ENCODE assay signal across 9 mouse cellular contexts in the genomic region with DNA sequence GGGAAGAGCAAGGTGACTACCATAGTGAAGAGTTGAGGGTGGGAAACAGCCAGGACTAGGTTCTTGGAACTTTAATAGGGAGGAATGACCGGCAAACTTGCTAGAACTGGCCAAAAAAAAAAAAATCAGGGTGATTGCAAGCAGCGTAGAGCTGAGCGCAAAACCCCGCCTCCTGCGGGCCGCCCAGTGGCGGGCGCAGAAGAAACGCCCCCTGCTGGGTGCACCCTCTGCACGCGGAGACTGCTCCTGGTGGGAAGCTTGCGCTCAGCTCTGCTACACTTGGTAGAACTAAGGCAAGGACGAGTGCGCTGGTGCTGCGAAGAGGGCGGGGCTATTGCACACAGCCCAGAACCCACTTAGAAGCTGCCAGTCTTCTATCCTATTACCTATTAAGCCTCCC. TPM values are rescaled to one million over a fixed set of nuclear protein-coding genes. Genes with fewer than 3 reads are reported as not detected.
A peak's percentile ranks its signal among the peaks of the same experiment; 100 is the strongest.
DNase-seq lines count a peak whose midpoint lies in the region; ATAC-seq and TF ChIP-seq lines count a peak whose summit lies in the region.
"Had no signal": no experiment of that assay in that cellular context is flagged by ENCODE, and none has a peak within 500 bp of the region (broad histone marks: within the 10 kb centered on the region; RNA-seq: fewer than 3 reads in every experiment).

No protein-coding gene starts in this region.

- no peak overlapping the region for H3K9ac ChIP-seq in forebrain, embryonic 16.5 days (replicated peaks; ENCODE audit: low read depth, low read length)

- TF ChIP-seq POLR2A in bone marrow, adult 2 months (IDR thresholded peaks at IDR 0.05; ENCODE audit: borderline replicate concordance, control insufficient read depth, low read depth, low read length), result 0 out of 2 replicates have a peak, but pooled peaks have one; percentile 7

- H3K79me2 ChIP-seq in macrophage (ENCODE audit: inconsistent target), result peaks cover 13% of the 10 kb centered on the region

- WGBS in bone marrow, adult 2 months, result under 1% methylated on average over 16 of the region's 16 CpGs
- 2% methylated on average over 16 of the region's 16 CpGs for WGBS in forebrain, embryonic 16.5 days
- under 1% methylated on average over 16 of the region's 16 CpGs for WGBS in macrophage (ENCODE audit: missing documents)

- H3K4me2 ChIP-seq in forebrain, embryonic 16.5 days (ENCODE audit: low read length), result peak overlapping the region; percentile 45

- H3K9me3 ChIP-seq in forebrain, embryonic 16.5 days (ENCODE audit: control insufficient read depth, low read length), result no peaks in the 10 kb centered on the region

- H3K4me3 ChIP-seq in bone marrow, adult 2 months (replicated peaks; ENCODE audit: control insufficient read depth, low read depth, low read length), result peak overlapping the region; percentile 33
- H3K4me3 ChIP-seq in forebrain, embryonic 16.5 days (replicated peaks; ENCODE audit: low read length), result peak overlapping the region; percentile 19
- H3K4me3 ChIP-seq in macrophage (ENCODE audit: inconsistent target), result peak overlapping the region; percentile 8; the same call in 1 of the 2 replicates

- ATAC-seq in forebrain, embryonic 16.5 days, result peak; percentile 70
- peak; percentile 66 to 73 for ATAC-seq in hematopoietic stem cell, adult 5-6 weeks (replicated peaks in 1 of 2; ENCODE audit: insufficient read depth in 1 of 2, low FRiP score in 2 of 2, low TSS enrichment in 1 of 2, low read depth in 1 of 2, poor library complexity in 2 of 2, severe bottlenecking in 2 of 2)

- no peaks in the 10 kb centered on the region; the same call in 1 of the 2 replicates for H3K4me1 ChIP-seq in bone marrow, adult 2 months (ENCODE audit: control insufficient read depth, insufficient read depth, low read length)
- H3K4me1 ChIP-seq in forebrain, embryonic 16.5 days (replicated peaks; ENCODE audit: control insufficient read depth, insufficient read depth, low read length), result peaks cover 28% of the 10 kb centered on the region

- no peak overlapping the region for H3K27ac ChIP-seq in bone marrow, adult 2 months (ENCODE audit: control insufficient read depth, insufficient read depth, low read depth, low read length, poor library complexity)
- H3K27ac ChIP-seq in forebrain, embryonic 16.5 days (ENCODE audit: low read length), result no peak overlapping the region
- H3K27ac ChIP-seq in macrophage, result peak overlapping the region; percentile 53

- H3K27me3 ChIP-seq in forebrain, embryonic 16.5 days (replicated peaks; ENCODE audit: control insufficient read depth, insufficient read depth, low read length), result peaks cover 36% of the 10 kb centered on the region

- peak; percentile 95 for DNase-seq in ES-CJ7 (ENCODE audit: low read depth, low spot score)
- DNase-seq in layer of hippocampus, postnatal 25 days (ENCODE audit: extremely low spot score in 1 of 2, low spot score in 1 of 2), result peak; percentile 47 to 69
- peak; percentile 77 for DNase-seq in right cerebral cortex, adult 18-20 months
- DNase-seq in urinary bladder, adult 2 months (ENCODE audit: low spot score), result peak; percentile 58

- peak; percentile 66 for TF ChIP-seq CTCF in bone marrow, adult 2 months (IDR thresholded peaks at IDR 0.05; ENCODE audit: control insufficient read depth, insufficient read depth, low read length)

- no peaks in the 10 kb centered on the region for H3K36me3 ChIP-seq in forebrain, embryonic 16.5 days (ENCODE audit: control insufficient read depth, insufficient read depth)
- H3K36me3 ChIP-seq in macrophage (ENCODE audit: inconsistent target), result no peaks in the 10 kb centered on the region

RNA-seq across cellular contexts. Expression of a gene that starts 4.2 kb away (rescaled TPM):
- 188 and 700 TPM in 2 replicates for polyA plus RNA-seq in bone marrow, adult 2 months (2011; ENCODE audit: insufficient read depth, insufficient read length, low replicate concordance, missing spikeins)
- polyA plus RNA-seq in forebrain, embryonic 16.5 days (2015; fragmentation: Nextera tagmentation; extraction: Ambion mirVana), result 75.0 and 96.2 TPM in 2 replicates
- total RNA-seq in hematopoietic stem cell, adult 5-6 weeks (2017), result 19.3 and 81.7 TPM in 2 replicates
- total RNA-seq in layer of hippocampus, postnatal 25 days (2021), result 100 to 1,000 TPM; 584 to 804 TPM
- total RNA-seq in macrophage (2018; cell fraction: chromatin; rRNA removed), result 100 to 1,000 TPM in 6 of 26 experiments, 10 to 100 TPM in 14, 1 to 10 TPM in 6; 6.3 to 198 (median 42.8) TPM
- total RNA-seq in macrophage (2018; cell fraction: cytosol; rRNA removed), result 100 to 1,000 TPM in 18 of 26 experiments, 10 to 100 TPM in 8; 53.4 to 670 (median 263) TPM
- 100 to 1,000 TPM in 12 of 26 experiments, 10 to 100 TPM in 14; 11.4 to 354 (median 57.9) TPM for total RNA-seq in macrophage (2018; cell fraction: nucleus; rRNA removed)
- 337 to 418 TPM (median 412 TPM) in 3 replicates for polyA plus RNA-seq in macrophage (2018)
- polyA plus RNA-seq in urinary bladder, adult 2 months (2012; rRNA removed), result 256 and 257 TPM in 2 replicates

RNA-seq across cellular contexts. Expression of a gene that starts 10.7 kb away (rescaled TPM):
- 102 and 809 TPM in 2 replicates for polyA plus RNA-seq in bone marrow, adult 2 months (2011; ENCODE audit: insufficient read depth, insufficient read length, low replicate concordance, missing spikeins)
- 30.4 and 42.4 TPM in 2 replicates for polyA plus RNA-seq in forebrain, embryonic 16.5 days (2015; fragmentation: Nextera tagmentation; extraction: Ambion mirVana)
- total RNA-seq in hematopoietic stem cell, adult 5-6 weeks (2017), result 4.9 and 52.7 TPM in 2 replicates
- 100 to 1,000 TPM; 381 to 701 TPM for total RNA-seq in layer of hippocampus, postnatal 25 days (2021)
- 10 to 100 TPM in 11 of 26 experiments, 1 to 10 TPM in 6, not detected in 9; 2.7 to 50.7 (median 16.8) TPM for total RNA-seq in macrophage (2018; cell fraction: chromatin; rRNA removed)
- total RNA-seq in macrophage (2018; cell fraction: cytosol; rRNA removed), result 100 to 1,000 TPM in 11 of 26 experiments, 10 to 100 TPM in 11, 1 to 10 TPM in 4; 4.3 to 579 (median 54.0) TPM
- 100 to 1,000 TPM in 2 of 26 experiments, 10 to 100 TPM in 13, 1 to 10 TPM in 9, not detected in 2; 1.4 to 360 (median 20.6) TPM for total RNA-seq in macrophage (2018; cell fraction: nucleus; rRNA removed)
- polyA plus RNA-seq in macrophage (2018), result 23.3 to 71.9 TPM (median 36.5 TPM) in 3 replicates
- 100.0 and 101 TPM in 2 replicates for polyA plus RNA-seq in urinary bladder, adult 2 months (2012; rRNA removed)

RNA-seq across cellular contexts. Expression of a gene that starts 30.7 kb away (rescaled TPM):
- 3.0 TPM in 1 of 2 replicates, not detected in the other for polyA plus RNA-seq in bone marrow, adult 2 months (2011; ENCODE audit: insufficient read depth, insufficient read length, low replicate concordance, missing spikeins)
- 191 and 212 TPM in 2 replicates for polyA plus RNA-seq in forebrain, embryonic 16.5 days (2015; fragmentation: Nextera tagmentation; extraction: Ambion mirVana)
- total RNA-seq in hematopoietic stem cell, adult 5-6 weeks (2017), result not detected in 2 replicates
- total RNA-seq in layer of hippocampus, postnatal 25 days (2021), result 1,000 to 10,000 TPM; 1,168 to 1,277 TPM
- not detected for total RNA-seq in macrophage (2018; cell fraction: chromatin; rRNA removed)
- total RNA-seq in macrophage (2018; cell fraction: cytosol; rRNA removed), result not detected
- total RNA-seq in macrophage (2018; cell fraction: nucleus; rRNA removed), result not detected
- polyA plus RNA-seq in macrophage (2018), result not detected in 3 replicates
- 1.6 and 3.5 TPM in 2 replicates for polyA plus RNA-seq in urinary bladder, adult 2 months (2012; rRNA removed)

RNA-seq across cellular contexts. Expression of a gene that starts 31.2 kb away (rescaled TPM):
- polyA plus RNA-seq in bone marrow, adult 2 months (2011; ENCODE audit: insufficient read depth, insufficient read length, low replicate concordance, missing spikeins), result 19.5 and 21.3 TPM in 2 replicates
- polyA plus RNA-seq in forebrain, embryonic 16.5 days (2015; fragmentation: Nextera tagmentation; extraction: Ambion mirVana), result 63.8 and 66.7 TPM in 2 replicates
- total RNA-seq in hematopoietic stem cell, adult 5-6 weeks (2017), result 29.3 and 31.3 TPM in 2 replicates
- 10 to 100 TPM; 42.5 to 60.5 TPM for total RNA-seq in layer of hippocampus, postnatal 25 days (2021)
- 10 to 100 TPM; 15.9 to 92.2 (median 65.2) TPM for total RNA-seq in macrophage (2018; cell fraction: chromatin; rRNA removed)
- total RNA-seq in macrophage (2018; cell fraction: cytosol; rRNA removed), result 10 to 100 TPM; 14.2 to 25.0 (median 20.7) TPM
- total RNA-seq in macrophage (2018; cell fraction: nucleus; rRNA removed), result 10 to 100 TPM; 14.9 to 64.7 (median 34.3) TPM
- polyA plus RNA-seq in macrophage (2018), result 20.6 to 35.1 TPM (median 24.9 TPM) in 3 replicates
- 32.1 and 36.8 TPM in 2 replicates for polyA plus RNA-seq in urinary bladder, adult 2 months (2012; rRNA removed)

RNA-seq across cellular contexts. Expression of a gene that starts 46.1 kb away (rescaled TPM):
- polyA plus RNA-seq in bone marrow, adult 2 months (2011; ENCODE audit: insufficient read depth, insufficient read length, low replicate concordance, missing spikeins), result not detected in 2 replicates
- polyA plus RNA-seq in forebrain, embryonic 16.5 days (2015; fragmentation: Nextera tagmentation; extraction: Ambion mirVana), result not detected in 2 replicates
- total RNA-seq in hematopoietic stem cell, adult 5-6 weeks (2017), result not detected in 2 replicates
- total RNA-seq in layer of hippocampus, postnatal 25 days (2021), result not detected
- total RNA-seq in macrophage (2018; cell fraction: chromatin; rRNA removed), result not detected
- not detected for total RNA-seq in macrophage (2018; cell fraction: cytosol; rRNA removed)
- not detected for total RNA-seq in macrophage (2018; cell fraction: nucleus; rRNA removed)
- polyA plus RNA-seq in macrophage (2018), result not detected in 3 replicates
- not detected in 2 replicates for polyA plus RNA-seq in urinary bladder, adult 2 months (2012; rRNA removed)
- total RNA-seq: layer of hippocampus, adult 18-20 months had no signal

Comparison
In these comparisons a context has a peak if more than half of its experiments do, and no peak if none do; other contexts are left out.
1. RNA of a gene that starts 30.7 kb away (polyA plus RNA-seq): 191 to 212 TPM in forebrain, embryonic 16.5 days; 3.0 TPM in bone marrow, adult 2 months, 1.6 to 3.5 TPM in urinary bladder, adult 2 months and not detected in macrophage; every median in the first group is over 10 times any median in the second.
2. Peak in every context shown above with its lines, with median percentiles within 50 percentile points of each other: DNase-seq and H3K4me3 ChIP-seq.